Mouse (Mus musculus) c-Kit-positive CD71-positive TER-119-negative erythroid progenitor cells, embryonic 14.5 days (primary cell): ENCODE results near the gene B3gntl1.

Experiments used
- DNase-seq: peaks from one replicate; pipeline ENCODE4 v3.0.0-alpha.2; 2013; ENCODE audit warnings: low read depth

The B3gntl1 gene

DNA sequence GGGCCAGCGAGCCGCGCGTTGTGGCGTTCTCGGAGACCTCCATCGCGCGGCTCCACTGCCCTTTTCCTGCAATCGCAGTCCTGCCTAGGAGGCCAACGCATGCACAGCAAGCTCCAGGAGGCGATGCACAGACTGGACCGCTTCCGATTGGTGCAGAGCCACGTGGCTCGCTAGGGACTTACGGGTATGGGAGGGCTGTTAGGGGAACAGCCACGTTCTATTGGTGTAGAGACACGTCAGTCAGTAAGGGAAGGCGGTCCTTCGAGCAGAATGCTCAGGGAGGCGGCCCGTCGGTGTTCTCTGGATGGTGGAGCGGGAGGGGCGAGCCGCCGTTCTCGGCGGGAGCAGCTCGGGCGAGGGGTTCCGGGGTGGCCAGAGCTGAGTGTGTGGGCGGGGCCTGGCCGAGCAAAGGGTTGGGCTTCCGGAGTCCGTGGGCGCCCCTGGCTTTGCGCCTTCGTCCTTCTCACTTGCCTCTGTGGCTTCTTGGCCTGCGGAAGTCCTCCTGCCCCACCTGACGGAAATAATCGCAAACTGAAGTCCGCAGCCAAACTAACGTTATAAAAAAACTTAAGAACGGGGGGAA, at the start of gene B3gntl1:
Gene B3gntl1, minus strand, starts transcription at position 164 of the 583 bp plus-strand sequence.
- DNase-seq, result peak; percentile 97

DNA sequence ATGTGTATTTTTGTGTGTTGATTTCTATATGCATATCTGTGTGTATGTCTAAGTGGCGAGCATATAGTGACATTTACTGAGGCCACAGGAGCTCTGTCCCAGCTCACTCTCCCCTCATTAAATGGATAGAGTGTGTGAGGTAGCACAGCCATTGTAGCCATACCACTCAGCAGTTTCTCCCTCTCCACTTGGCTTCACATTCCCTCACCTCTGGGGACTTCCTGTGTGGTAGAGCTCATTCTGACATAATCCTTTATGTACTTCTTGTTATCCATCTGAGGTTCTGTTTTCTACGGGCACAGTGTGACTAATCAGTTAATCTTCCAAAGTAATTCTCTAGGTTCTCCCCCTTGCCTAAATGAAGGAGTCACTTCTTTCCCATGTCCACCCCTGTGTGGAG, 49.5 kb upstream of the B3gntl1 start:
- no peak for DNase-seq

DNA sequence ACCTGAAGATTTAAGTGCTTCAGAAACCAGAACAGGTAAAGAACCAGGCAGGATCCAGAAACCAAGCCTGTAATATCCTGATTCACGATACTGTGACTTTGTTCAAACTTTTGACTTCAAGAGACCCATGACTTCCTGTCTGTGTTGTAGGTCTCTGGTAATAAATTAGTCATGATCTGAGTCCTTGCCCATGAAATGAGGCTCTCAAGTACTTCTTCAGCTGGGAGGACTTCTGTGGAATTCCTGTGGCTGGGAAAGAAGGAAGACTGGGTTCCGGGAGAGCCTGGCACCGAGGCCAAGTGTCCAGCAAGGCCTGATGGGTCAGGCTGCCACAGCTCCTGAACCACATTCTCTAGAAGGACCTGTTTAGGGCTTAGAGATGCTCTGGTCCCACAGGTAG, 47.8 kb upstream of the B3gntl1 start:
- no peak for DNase-seq

DNA sequence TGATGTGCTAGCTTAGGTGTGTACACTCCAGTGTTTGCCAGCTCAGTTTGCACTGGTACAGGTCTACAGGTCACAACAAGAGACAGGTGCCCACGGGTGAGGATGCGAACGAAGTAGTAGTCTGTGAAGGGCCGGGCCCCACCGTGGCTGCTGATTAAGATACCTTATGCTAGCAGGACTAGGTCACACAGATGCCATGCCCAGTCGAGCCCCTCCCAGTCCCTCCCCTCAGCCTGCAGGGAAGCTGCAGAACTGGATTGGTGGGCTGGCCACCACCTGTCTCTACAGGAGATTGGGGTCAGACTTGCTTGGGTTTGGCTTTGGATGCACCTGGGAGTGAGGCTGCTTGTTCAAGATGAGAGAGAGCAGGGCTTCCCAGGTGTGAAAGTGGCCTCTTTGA, 44.8 kb upstream of the B3gntl1 start:
- no peak for DNase-seq

- DNase-seq, result no peak
These were observed 42.0 kb upstream of the B3gntl1 start for GRCm38 (mm10) chr11:121714745-121715485.

GRCm38 (mm10) chr11:121713569-121713968, 40.6 kb upstream of the B3gntl1 start:
- no peak for DNase-seq

DNA sequence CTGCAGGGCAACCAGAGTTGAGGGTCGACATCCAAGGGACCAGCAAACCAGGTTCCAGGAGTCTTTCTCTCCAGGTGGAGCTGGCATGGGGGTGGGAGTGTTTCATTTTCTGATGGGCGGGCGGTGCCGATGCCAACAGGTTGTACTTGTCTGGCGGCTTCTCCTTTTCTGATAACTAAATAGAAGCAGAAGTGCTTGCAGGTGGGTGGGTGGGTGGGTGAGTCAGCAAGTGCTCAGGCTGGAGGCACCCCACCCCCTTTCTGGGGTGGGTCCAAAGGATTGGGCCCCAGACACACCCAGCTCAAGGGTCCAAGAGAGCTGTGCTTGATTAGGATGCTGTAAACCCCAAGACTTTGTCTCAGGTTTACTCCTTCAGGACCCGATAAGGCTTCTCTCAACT, 40.0 kb upstream of the B3gntl1 start:
- DNase-seq, result no peak

GRCm38 (mm10) chr11:121710245-121710644, 37.3 kb upstream of the B3gntl1 start:
- no peak for DNase-seq

DNA sequence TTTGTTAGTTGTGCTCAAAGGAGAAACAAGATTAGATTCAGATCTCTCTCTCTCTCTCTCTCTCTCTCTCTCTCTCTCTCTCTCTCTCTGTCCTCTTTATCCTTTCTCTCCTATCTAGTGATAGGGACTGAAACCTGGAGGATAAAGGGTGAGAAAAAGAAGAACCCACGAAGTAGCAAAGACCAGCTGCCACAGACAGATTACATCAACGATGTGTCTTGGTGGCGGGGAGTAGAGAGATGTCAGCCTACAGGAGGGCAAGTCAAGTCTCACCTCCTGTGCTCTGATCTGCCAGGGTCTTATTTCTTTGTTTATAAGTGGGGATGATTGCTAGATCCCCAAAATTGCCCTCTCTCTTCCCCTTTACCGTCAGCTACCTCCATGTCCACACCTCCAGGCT, 36.3 kb upstream of the B3gntl1 start:
- DNase-seq, result no peak

- DNase-seq, result no peak
These were observed 33.6 kb upstream of the B3gntl1 start for GRCm38 (mm10) chr11:121706521-121707005.

DNA sequence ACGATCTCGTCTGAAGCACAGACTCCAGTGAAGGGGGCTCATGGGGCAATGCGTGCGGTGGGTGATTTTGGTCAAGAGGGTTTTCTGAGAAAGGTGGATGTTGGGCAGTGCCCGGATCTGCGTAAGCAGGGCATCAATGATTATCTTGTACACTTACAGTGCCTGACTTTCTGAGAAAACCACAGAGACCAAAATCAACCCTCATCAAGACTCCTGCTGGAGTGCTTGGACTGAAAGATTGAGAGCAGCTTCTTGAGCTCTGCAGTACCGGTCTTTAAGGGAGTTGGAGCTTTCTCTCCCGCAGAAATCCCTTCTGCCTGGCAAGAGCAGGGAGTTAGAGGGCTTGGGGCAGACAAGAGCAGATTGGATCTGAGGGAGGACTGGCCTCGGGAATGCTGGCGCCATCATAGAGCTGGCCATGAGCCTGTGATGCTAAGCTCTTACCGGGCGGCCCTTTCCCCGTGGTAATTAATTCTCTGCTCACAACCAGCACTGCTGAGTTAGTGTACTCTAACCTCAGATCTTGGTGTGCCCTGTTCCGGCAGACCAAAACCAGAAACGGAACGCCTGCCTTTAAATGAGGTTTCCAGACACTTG, 30.8 kb upstream of the B3gntl1 start:
- no peak for DNase-seq

DNA sequence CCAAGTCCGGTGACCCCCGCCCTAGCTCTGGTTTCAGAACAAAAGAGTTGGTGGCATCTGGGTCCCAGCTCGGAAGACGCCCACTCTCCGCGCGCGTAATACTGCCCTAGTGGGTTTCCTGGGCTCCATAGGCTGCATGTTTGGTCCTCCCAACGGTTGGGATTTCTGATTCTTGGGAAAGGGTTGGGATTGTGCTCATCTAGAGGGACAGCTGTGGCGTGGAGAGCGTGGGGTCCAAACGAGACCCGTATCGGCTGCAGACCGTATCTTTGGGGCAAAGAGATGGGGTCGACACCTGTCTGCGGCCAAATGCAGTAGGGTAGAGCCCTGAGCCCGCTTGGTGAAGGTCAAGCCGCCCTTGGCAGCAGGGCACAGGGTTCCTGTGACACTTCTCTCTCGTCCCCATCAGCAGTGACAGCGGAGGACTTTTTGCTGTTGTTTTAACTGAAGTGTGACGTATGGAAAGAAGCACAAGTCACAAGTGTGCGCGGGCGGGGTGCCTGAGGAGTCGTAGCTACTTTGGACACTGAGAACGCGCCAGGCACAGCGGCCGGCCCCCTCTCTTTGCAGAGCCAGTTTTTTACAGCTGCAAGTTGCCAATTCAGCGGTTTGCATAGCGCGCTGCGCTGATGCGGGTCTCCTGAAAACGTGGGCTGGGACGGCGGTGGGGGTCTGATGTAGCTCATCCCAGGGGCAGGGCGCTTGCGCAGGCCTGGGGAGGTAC, 30.1 kb upstream of the B3gntl1 start:
- no peak for DNase-seq

GRCm38 (mm10) chr11:121702111-121702894, 29.4 kb upstream of the B3gntl1 start:
- DNase-seq, result peak; percentile 19

DNA sequence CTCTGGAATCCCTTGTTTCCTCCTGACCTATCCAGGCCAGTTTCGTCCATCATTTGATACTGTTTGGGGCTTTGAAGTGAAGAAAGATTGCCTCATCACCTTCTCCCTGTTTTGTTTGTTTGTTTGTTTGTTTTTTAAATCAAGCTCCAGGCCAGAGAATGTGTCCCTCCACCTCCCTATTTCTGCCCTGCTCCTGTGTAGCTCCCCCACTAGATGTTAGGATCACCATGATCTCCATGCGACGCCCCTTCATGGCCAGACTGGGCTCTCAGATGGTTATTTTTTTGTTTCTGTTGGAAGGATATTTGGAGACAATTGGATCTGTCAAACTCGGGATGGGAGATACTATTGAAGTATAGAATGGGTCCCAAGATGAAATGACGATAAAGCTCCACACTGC, 28.3 kb upstream of the B3gntl1 start, which contains the start of gene Metrnl:
Gene Metrnl, plus strand, starts transcription at position 301 of the 400 bp plus-strand sequence.
- DNase-seq, result no peak

DNA sequence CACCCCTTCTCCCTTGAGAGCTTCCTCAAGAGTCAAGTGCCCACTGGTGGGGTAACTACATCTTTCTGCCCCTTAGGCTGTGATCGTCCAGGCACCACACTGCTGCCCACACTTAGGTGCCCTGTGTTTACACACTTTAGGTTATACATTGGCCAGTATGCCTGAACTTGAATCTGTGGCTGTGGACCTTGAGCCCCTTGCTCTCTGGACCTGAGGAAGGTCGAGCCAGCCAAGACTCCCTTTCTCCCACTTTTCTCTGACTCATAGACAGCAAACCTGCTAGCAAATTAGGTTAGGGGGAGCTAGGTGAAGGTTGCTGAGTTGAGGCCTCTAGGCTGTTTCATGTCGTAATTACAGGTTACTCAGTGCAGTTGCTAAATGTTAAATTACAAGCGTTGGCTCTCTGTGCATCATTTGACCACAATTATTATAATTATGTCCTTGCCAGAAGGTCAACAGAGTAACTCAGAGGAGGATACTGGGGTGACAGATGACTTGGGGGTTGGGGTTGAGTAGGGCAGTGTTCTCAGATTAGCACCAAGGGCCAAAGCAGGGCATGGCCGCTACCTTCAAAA, 25.5 kb upstream of the B3gntl1 start:
- DNase-seq, result no peak

- DNase-seq, result no peak
These were observed 24.3 kb upstream of the B3gntl1 start for GRCm38 (mm10) chr11:121697271-121697670.

GRCm38 (mm10) chr11:121695304-121696064, 22.5 kb upstream of the B3gntl1 start:
- DNase-seq, result no peak

- DNase-seq, result no peak
These were observed 15.1 kb upstream of the B3gntl1 start for GRCm38 (mm10) chr11:121688024-121688423.

DNA sequence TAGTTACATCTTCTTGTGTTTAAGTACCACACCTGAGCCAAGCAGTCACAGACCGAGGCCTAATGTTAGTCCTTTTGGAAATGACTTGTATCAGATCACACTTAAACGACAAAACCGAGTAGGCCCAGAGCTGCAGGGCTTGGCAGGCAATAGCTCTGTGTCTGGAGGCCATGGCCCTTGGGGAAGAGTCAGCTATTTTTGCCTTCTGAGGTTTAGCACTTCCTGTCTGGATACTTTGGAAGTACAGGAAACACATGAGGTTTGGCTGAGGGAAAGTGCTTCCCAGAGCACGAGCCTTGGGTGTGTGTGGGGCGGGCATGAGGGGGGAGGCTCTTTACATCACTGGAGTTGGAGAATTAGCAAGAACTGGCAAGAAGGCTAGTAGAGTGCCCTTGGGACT, 13.7 kb upstream of the B3gntl1 start:
- DNase-seq, result no peak

- no peak for DNase-seq
These were observed 13.1 kb upstream of the B3gntl1 start for GRCm38 (mm10) chr11:121686091-121686490.
